Mouse (Mus musculus) kidney, embryonic 15.5 days (tissue): ENCODE measurements around the gene Elmo1. TPM values are rescaled to one million over a fixed set of nuclear protein-coding genes. Genes with fewer than 3 reads are reported as not detected.
A peak's percentile ranks its signal among the peaks of the same experiment; 100 is the strongest.

ENCODE experiments used
- ATAC-seq: fragments of 200-750 bp; cut with Nextera tagmentation; replicated peaks from 2 replicates; pipeline ENCODE4 v1.8.0; 2017; ENCODE audit warnings: moderate TSS enrichment; ENCODE audit not compliant: low FRiP score
- H3K27ac ChIP-seq: fragments of 300-500 bp; sonication (generic); 2 replicates; pipeline ENCODE4 v1.5.1; 2015; ENCODE audit warnings: mild to moderate bottlenecking, inconsistent platforms
- H3K27me3 ChIP-seq: fragments of 300-500 bp; sonication (generic); 2 replicates; pipeline ENCODE4 v1.6.1; 2015; ENCODE audit warnings: inconsistent platforms
- H3K36me3 ChIP-seq: fragments of 300-500 bp; sonication (generic); 2 replicates; pipeline ENCODE4 v1.6.1; 2015; ENCODE audit warnings: inconsistent platforms
- H3K4me1 ChIP-seq: fragments of 300-500 bp; sonication (generic); 2 replicates; pipeline ENCODE4 v1.6.1; 2015; ENCODE audit warnings: inconsistent platforms
- H3K4me2 ChIP-seq: fragments of 300-500 bp; sonication (generic); 2 replicates; pipeline ENCODE4 v1.6.1; 2015; ENCODE audit warnings: moderate library complexity, mild to moderate bottlenecking, inconsistent platforms
- H3K4me3 ChIP-seq: fragments of 300-500 bp; sonication (generic); replicated peaks from 2 replicates; pipeline ENCODE4 v1.5.1; 2015; ENCODE audit warnings: mild to moderate bottlenecking, inconsistent platforms
- H3K9ac ChIP-seq: fragments of 300-500 bp; sonication (generic); 2 replicates; pipeline ENCODE4 v1.6.1; 2015; ENCODE audit warnings: mild to moderate bottlenecking, inconsistent platforms
- H3K9me3 ChIP-seq: fragments of 300-500 bp; sonication (generic); replicated peaks from 2 replicates; pipeline ENCODE4 v1.6.1; 2016; ENCODE audit warnings: inconsistent platforms
- WGBS: fragments of 180-500 bp; shearing (Covaris S2); methylation state at CpG from one replicate; pipeline ENCODE4 v1.1.7; 2015; ENCODE audit warnings: mixed read lengths; 5-methylcytosine and 5-hydroxymethylcytosine counted together
- polyA plus RNA-seq: library from polyadenylated mRNA; unstranded; fragments of >200 nt; fragmentation: Nextera tagmentation; extraction: Ambion mirVana; gene quantifications from 2 replicates; pipeline ENCODE4 v1.2.1, GENCODE M21; 2015

Gene Elmo1
- polyA plus RNA-seq, 1 experiment from 2014 or later, result 16.1 TPM

- Histone ChIP-seq H3K4me2 (no peak overlapping the region), H3K4me1 (no peaks in the 10 kb centered on the region), H3K36me3 (no peaks in the 10 kb centered on the region), H3K9me3 (no peaks in the 10 kb centered on the region), H3K27me3 (no peaks in the 10 kb centered on the region), H3K9ac (no peak overlapping the region), H3K27ac (no peak overlapping the region), H3K4me3 (no peak overlapping the region)
- no peak for ATAC-seq
- WGBS, result 95% methylated on average over 4 of the region's 4 CpGs
Measured at GRCm38 (mm10) chr13:20327064-20327463, 236.7 kb downstream of the Elmo1 start.

- H3K4me2 ChIP-seq, result no peak overlapping the region
- WGBS, result 39% methylated on average over 3 of the region's 3 CpGs
- ATAC-seq, result 0 out of 2 replicates have a peak, but pooled peaks have one; percentile 54
- H3K9ac ChIP-seq, result no peak overlapping the region
- no peaks in the 10 kb centered on the region for H3K9me3 ChIP-seq
- no peaks in the 10 kb centered on the region for H3K27me3 ChIP-seq
- H3K27ac ChIP-seq, result no peak overlapping the region
- H3K4me1 ChIP-seq, result no peaks in the 10 kb centered on the region
- H3K4me3 ChIP-seq, result no peak overlapping the region
- no peaks in the 10 kb centered on the region for H3K36me3 ChIP-seq
Measured at GRCm38 (mm10) chr13:20327975-20328374, 237.6 kb downstream of the Elmo1 start.

- Histone ChIP-seq H3K36me3 (no peaks in the 10 kb centered on the region), H3K27me3 (no peaks in the 10 kb centered on the region), H3K4me3 (no peak overlapping the region), H3K27ac (no peak overlapping the region), H3K9me3 (no peaks in the 10 kb centered on the region), H3K4me2 (no peak overlapping the region), H3K4me1 (no peaks in the 10 kb centered on the region), H3K9ac (no peak overlapping the region)
- ATAC-seq, result no peak
- WGBS, result 91% methylated on average over 1 of the region's 1 CpGs
Measured at GRCm38 (mm10) chr13:20328672-20329071, 238.3 kb downstream of the Elmo1 start.

GRCm38 (mm10) chr13:20330954-20331353, 240.6 kb downstream of the Elmo1 start:
- H3K27ac ChIP-seq, result no peak overlapping the region
- 85% methylated on average over 7 of the region's 7 CpGs for WGBS
- ATAC-seq, result no peak
- H3K9me3 ChIP-seq, result no peaks in the 10 kb centered on the region
- H3K27me3 ChIP-seq, result no peaks in the 10 kb centered on the region
- H3K4me3 ChIP-seq, result no peak overlapping the region
- H3K4me2 ChIP-seq, result no peak overlapping the region
- no peak overlapping the region for H3K9ac ChIP-seq
- H3K4me1 ChIP-seq, result no peaks in the 10 kb centered on the region
- no peaks in the 10 kb centered on the region for H3K36me3 ChIP-seq

GRCm38 (mm10) chr13:20335051-20335888, 244.9 kb downstream of the Elmo1 start:
- Histone ChIP-seq H3K27me3 (no peaks in the 10 kb centered on the region), H3K27ac (no peak overlapping the region), H3K9ac (no peak overlapping the region), H3K9me3 (no peaks in the 10 kb centered on the region), H3K4me3 (no peak overlapping the region), H3K4me2 (no peak overlapping the region), H3K36me3 (no peaks in the 10 kb centered on the region), H3K4me1 (no peaks in the 10 kb centered on the region)
- ATAC-seq, result no peak
- 84% methylated on average over 4 of the region's 4 CpGs for WGBS

- no peak overlapping the region for H3K27ac ChIP-seq
- WGBS, result 89% methylated on average over 7 of the region's 7 CpGs
- no peak overlapping the region for H3K4me3 ChIP-seq
- H3K9me3 ChIP-seq, result no peaks in the 10 kb centered on the region
- no peaks in the 10 kb centered on the region for H3K36me3 ChIP-seq
- no peaks in the 10 kb centered on the region for H3K4me1 ChIP-seq
- no peak for ATAC-seq
- H3K9ac ChIP-seq, result no peak overlapping the region
- no peaks in the 10 kb centered on the region for H3K27me3 ChIP-seq
- H3K4me2 ChIP-seq, result no peak overlapping the region
Measured at GRCm38 (mm10) chr13:20335889-20336497, 245.6 kb downstream of the Elmo1 start.

GRCm38 (mm10) chr13:20342881-20343280, 252.5 kb downstream of the Elmo1 start:
- Histone ChIP-seq H3K27ac (no peak overlapping the region), H3K9me3 (no peaks in the 10 kb centered on the region), H3K27me3 (no peaks in the 10 kb centered on the region), H3K36me3 (no peaks in the 10 kb centered on the region), H3K9ac (no peak overlapping the region), H3K4me3 (no peak overlapping the region), H3K4me1 (no peaks in the 10 kb centered on the region), H3K4me2 (no peak overlapping the region)
- no peak for ATAC-seq
- 83% methylated on average over 3 of the region's 3 CpGs for WGBS

- ATAC-seq, result no peak
- Histone ChIP-seq H3K4me2 (no peak overlapping the region), H3K4me1 (no peaks in the 10 kb centered on the region), H3K36me3 (no peaks in the 10 kb centered on the region), H3K27me3 (no peaks in the 10 kb centered on the region), H3K9me3 (no peaks in the 10 kb centered on the region), H3K27ac (no peak overlapping the region), H3K9ac (no peak overlapping the region), H3K4me3 (no peak overlapping the region)
- WGBS, result 76% methylated on average over 1 of the region's 1 CpGs
Measured at GRCm38 (mm10) chr13:20349754-20350153, 259.4 kb downstream of the Elmo1 start.

- no peak overlapping the region for H3K9ac ChIP-seq
- no peak overlapping the region for H3K27ac ChIP-seq
- H3K4me2 ChIP-seq, result no peak overlapping the region
- 93% methylated on average over 2 of the region's 2 CpGs for WGBS
- no peaks in the 10 kb centered on the region for H3K4me1 ChIP-seq
- H3K9me3 ChIP-seq, result no peaks in the 10 kb centered on the region
- H3K4me3 ChIP-seq, result no peak overlapping the region
- no peak for ATAC-seq
- no peaks in the 10 kb centered on the region for H3K27me3 ChIP-seq
- no peaks in the 10 kb centered on the region for H3K36me3 ChIP-seq
Measured at GRCm38 (mm10) chr13:20352631-20353030, 262.2 kb downstream of the Elmo1 start.

GRCm38 (mm10) chr13:20353862-20354603, 263.6 kb downstream of the Elmo1 start:
- Histone ChIP-seq H3K4me1 (no peaks in the 10 kb centered on the region), H3K4me2 (no peak overlapping the region), H3K9ac (no peak overlapping the region), H3K27ac (no peak overlapping the region), H3K4me3 (no peak overlapping the region), H3K9me3 (no peaks in the 10 kb centered on the region), H3K27me3 (no peaks in the 10 kb centered on the region), H3K36me3 (no peaks in the 10 kb centered on the region)
- no peak for ATAC-seq
- 44% methylated on average over 10 of the region's 10 CpGs for WGBS

- Histone ChIP-seq H3K4me3 (no peak overlapping the region), H3K36me3 (no peaks in the 10 kb centered on the region), H3K4me1 (no peaks in the 10 kb centered on the region), H3K9me3 (no peaks in the 10 kb centered on the region), H3K27ac (no peak overlapping the region), H3K9ac (no peak overlapping the region), H3K27me3 (no peaks in the 10 kb centered on the region), H3K4me2 (no peak overlapping the region)
- 79% methylated on average over 5 of the region's 5 CpGs for WGBS
- ATAC-seq, result no peak
Measured at GRCm38 (mm10) chr13:20354604-20354999, 264.2 kb downstream of the Elmo1 start.

GRCm38 (mm10) chr13:20362541-20362940, 272.1 kb downstream of the Elmo1 start:
- no peak overlapping the region for H3K9ac ChIP-seq
- no peak overlapping the region for H3K4me2 ChIP-seq
- no peaks in the 10 kb centered on the region for H3K36me3 ChIP-seq
- no peaks in the 10 kb centered on the region for H3K4me1 ChIP-seq
- no peak overlapping the region for H3K27ac ChIP-seq
- no peak overlapping the region for H3K4me3 ChIP-seq
- no peaks in the 10 kb centered on the region for H3K27me3 ChIP-seq
- no peak for ATAC-seq
- 0 out of 2 replicates have a peak, but pooled peaks cover 4% of the 10 kb centered on the region for H3K9me3 ChIP-seq
- 75% methylated on average over 2 of the region's 2 CpGs for WGBS
